Mouse (Mus musculus): ENCODE measurements at regions not wholly inside any gene's neighbourhood (a gene's known extent, or its start where the extent isn't known, plus 50 kb on each side); places are given as distances from the start of the nearest gene placed in this dataset.

DNA sequence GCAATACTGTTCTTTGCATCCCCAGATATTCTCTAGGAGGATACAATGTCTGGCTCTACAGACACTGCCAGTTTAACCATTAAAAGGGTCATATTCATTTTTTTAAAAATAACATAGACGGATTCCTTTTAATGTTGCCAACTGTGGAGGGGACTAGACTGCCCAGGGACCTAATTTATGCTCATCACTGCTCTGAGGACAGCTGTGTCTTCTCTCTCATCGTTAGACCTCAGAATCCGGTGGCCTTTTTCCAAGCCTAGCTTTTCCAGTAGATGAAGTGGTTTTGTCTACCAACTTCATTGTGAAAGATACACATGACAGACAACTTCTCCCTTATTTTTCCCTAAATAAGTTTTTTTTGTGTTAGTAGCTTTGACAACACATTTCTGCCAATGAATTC lies 70.0 kb downstream of the Dad1 start:
- TF ChIP-seq CTCF (IDR thresholded peaks at IDR 0.05; ENCODE audit: low read depth) (no peak), EP300 (IDR thresholded peaks at IDR 0.05; ENCODE audit: low read depth) (no peak)

All from heart, postnatal 0 days (tissue).